Mouse (Mus musculus) embryonic facial prominence, embryonic 15.5 days (tissue): ENCODE measurements at regions not wholly inside any gene's neighbourhood (a gene's known extent, or its start where the extent isn't known, plus 50 kb on each side); places are given as distances from the start of the nearest gene placed in this dataset.

ENCODE experiments used
- ATAC-seq: fragments of 200-750 bp; cut with Nextera tagmentation; 2 replicates; pipeline ENCODE4 v1.8.0; 2017; ENCODE audit warnings: low read depth, moderate TSS enrichment; ENCODE audit not compliant: insufficient number of reproducible peaks, low FRiP score, low TSS enrichment
- H3K27ac ChIP-seq: fragments of 300-500 bp; sonication (generic); replicated peaks from 2 replicates; pipeline ENCODE4 v1.5.1; 2015; ENCODE audit warnings: mild to moderate bottlenecking, inconsistent platforms
- H3K27me3 ChIP-seq: fragments of 300-500 bp; sonication (generic); 2 replicates; pipeline ENCODE4 v1.6.1; 2015; ENCODE audit warnings: inconsistent platforms
- H3K36me3 ChIP-seq: fragments of 300-500 bp; sonication (generic); 2 replicates; pipeline ENCODE4 v1.6.1; 2015; ENCODE audit warnings: mild to moderate bottlenecking, inconsistent platforms
- H3K4me1 ChIP-seq: fragments of 300-500 bp; sonication (generic); 2 replicates; pipeline ENCODE4 v1.6.1; 2015; ENCODE audit warnings: inconsistent platforms
- H3K4me2 ChIP-seq: fragments of 300-500 bp; sonication (generic); replicated peaks from 2 replicates; pipeline ENCODE4 v1.6.1; 2015; ENCODE audit warnings: mild to moderate bottlenecking, inconsistent platforms
- H3K4me3 ChIP-seq: fragments of 300-500 bp; sonication (generic); replicated peaks from 2 replicates; pipeline ENCODE4 v1.5.1; 2015; ENCODE audit warnings: mild to moderate bottlenecking, inconsistent platforms
- H3K9ac ChIP-seq: fragments of 300-500 bp; sonication (generic); 2 replicates; pipeline ENCODE4 v1.6.1; 2015; ENCODE audit warnings: inconsistent platforms
- H3K9me3 ChIP-seq: fragments of 300-500 bp; sonication (generic); replicated peaks from 2 replicates; pipeline ENCODE4 v1.6.1; 2016; ENCODE audit warnings: inconsistent platforms
- WGBS: fragments of 180-500 bp; shearing (Covaris S2); methylation state at CpG from one replicate; pipeline ENCODE4 v1.1.7; 2015; 5-methylcytosine and 5-hydroxymethylcytosine counted together

DNA sequence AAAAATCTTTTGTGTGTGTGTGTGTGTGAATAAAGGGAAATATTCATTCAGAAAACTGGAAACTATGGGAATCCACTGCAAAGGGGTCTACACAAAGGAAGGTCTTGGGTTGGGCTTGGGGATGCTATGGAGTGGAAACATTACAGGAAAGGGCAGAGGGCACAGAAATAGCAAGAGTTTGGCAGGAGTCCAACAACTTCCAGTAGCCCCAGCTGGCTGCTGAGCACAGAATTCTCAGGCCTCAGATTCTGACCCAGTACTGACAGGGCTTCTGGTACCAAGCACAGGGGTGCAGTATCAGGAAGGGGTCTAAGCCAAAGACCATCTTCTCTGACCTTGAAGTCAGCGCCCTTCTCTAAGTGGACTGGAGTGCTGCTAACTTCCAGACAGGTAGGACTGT is 174.4 kb downstream of the Utp6 start:
- Histone ChIP-seq H3K27ac (no peak overlapping the region), H3K4me1 (peaks cover 28% of the 10 kb centered on the region), H3K4me3 (no peak overlapping the region), H3K27me3 (no peaks in the 10 kb centered on the region), H3K36me3 (no peaks in the 10 kb centered on the region), H3K4me2 (no peak overlapping the region), H3K9me3 (no peaks in the 10 kb centered on the region), H3K9ac (no peak overlapping the region)
- 91% methylated on average over 1 of the region's 1 CpGs for WGBS
- ATAC-seq = no peak

DNA sequence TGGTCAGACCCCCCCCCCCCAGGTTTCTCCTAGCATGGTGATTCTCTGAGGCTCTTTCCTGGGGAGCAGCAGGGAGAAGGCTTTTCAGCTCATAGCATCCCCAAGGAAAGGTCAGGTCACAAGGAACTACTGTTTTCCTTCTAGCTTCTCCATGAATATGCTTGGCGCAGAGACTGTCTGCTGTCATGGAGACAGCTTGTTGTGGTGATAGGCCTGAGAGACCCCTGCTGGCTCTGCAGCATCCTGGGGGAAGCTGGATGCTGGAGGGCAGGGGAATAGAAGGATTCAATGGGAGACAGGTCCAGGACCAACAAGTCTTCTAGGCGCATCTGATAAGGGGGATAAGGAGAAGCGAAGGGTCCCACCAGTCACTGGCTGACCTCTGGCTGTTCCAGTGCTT is 178.1 kb downstream of the Utp6 start:
- H3K36me3 ChIP-seq = no peaks in the 10 kb centered on the region
- no peak overlapping the region for H3K4me3 ChIP-seq
- H3K9me3 ChIP-seq = no peaks in the 10 kb centered on the region
- WGBS = 72% methylated on average over 3 of the region's 3 CpGs
- peaks cover 16% of the 10 kb centered on the region for H3K4me1 ChIP-seq
- no peak overlapping the region for H3K9ac ChIP-seq
- no peak overlapping the region for H3K27ac ChIP-seq
- ATAC-seq = no peak
- H3K27me3 ChIP-seq = no peaks in the 10 kb centered on the region
- no peak overlapping the region for H3K4me2 ChIP-seq

DNA sequence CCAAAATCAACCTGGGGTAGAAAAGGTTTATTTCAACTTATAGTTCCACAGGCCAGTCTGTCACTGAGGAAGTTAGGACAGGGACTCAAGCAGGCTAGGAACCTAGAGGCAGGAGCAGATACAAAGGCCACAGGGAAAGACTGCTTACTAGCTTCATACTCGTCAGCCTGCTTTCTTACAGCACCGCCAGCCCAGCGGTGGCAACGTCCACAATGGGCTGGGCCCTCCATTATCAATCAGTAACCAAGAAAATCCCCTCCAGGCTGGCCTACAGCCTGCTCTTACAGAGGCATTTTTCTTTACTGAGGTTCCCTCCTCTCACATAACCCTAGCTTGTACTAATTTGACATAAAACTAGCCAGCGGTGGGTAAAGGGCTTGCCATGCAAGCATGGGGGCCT is 180.2 kb downstream of the Utp6 start:
- no peak overlapping the region for H3K9ac ChIP-seq
- H3K4me3 ChIP-seq = no peak overlapping the region
- peaks cover 15% of the 10 kb centered on the region for H3K4me1 ChIP-seq
- H3K36me3 ChIP-seq = no peaks in the 10 kb centered on the region
- ATAC-seq = no peak
- 66% methylated on average over 5 of the region's 5 CpGs for WGBS
- no peak overlapping the region for H3K4me2 ChIP-seq
- no peak overlapping the region for H3K27ac ChIP-seq
- H3K27me3 ChIP-seq = no peaks in the 10 kb centered on the region
- H3K9me3 ChIP-seq = no peaks in the 10 kb centered on the region

DNA sequence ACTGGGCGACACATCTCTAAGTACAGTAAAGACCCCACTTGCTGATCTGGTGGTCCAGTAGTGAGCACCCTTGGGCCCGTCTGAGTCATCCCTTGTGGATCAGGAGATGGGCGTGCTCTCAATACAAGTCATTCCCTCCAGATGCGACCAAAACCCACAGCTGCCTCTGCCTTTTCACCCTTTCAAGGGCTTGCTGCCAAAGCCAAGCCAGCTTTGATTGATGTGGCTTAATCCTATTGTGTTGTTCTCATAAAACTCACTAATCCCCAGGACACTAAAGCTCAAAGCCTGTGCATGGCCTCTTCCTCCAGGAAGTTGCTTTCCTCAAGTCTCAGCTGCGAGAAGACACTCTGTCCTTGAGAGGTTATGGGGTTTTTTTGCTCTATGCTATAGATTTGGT is 182.4 kb downstream of the Utp6 start:
- no peaks in the 10 kb centered on the region for H3K27me3 ChIP-seq
- no peak overlapping the region for H3K9ac ChIP-seq
- H3K4me1 ChIP-seq = peaks cover 15% of the 10 kb centered on the region
- WGBS = 33% methylated on average over 5 of the region's 5 CpGs
- H3K27ac ChIP-seq = no peak overlapping the region
- H3K4me3 ChIP-seq = no peak overlapping the region
- ATAC-seq = no peak
- H3K4me2 ChIP-seq = no peak overlapping the region
- no peaks in the 10 kb centered on the region for H3K36me3 ChIP-seq
- H3K9me3 ChIP-seq = no peaks in the 10 kb centered on the region

DNA sequence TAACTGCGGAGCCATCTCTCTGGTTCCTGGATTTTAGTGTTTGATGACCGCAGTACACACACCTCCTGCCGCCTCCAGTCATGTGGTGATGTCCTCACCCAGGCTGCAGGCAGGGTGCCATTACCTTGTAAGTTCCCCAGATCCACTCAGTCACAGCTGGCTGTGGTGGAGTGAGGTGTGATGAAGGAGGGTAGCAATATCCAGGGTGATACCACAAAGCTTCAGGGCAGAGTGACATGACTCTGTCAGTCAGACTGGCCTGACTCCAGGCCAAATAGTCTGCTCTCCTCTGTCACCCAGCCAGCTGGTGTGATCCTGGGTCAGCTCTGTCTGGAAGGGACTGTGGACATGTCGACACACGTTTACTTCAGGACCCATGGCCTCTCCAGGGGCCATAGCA is 183.7 kb downstream of the Utp6 start:
- Histone ChIP-seq H3K4me3 (no peak overlapping the region), H3K4me2 (no peak overlapping the region)
- ATAC-seq = no peak

DNA sequence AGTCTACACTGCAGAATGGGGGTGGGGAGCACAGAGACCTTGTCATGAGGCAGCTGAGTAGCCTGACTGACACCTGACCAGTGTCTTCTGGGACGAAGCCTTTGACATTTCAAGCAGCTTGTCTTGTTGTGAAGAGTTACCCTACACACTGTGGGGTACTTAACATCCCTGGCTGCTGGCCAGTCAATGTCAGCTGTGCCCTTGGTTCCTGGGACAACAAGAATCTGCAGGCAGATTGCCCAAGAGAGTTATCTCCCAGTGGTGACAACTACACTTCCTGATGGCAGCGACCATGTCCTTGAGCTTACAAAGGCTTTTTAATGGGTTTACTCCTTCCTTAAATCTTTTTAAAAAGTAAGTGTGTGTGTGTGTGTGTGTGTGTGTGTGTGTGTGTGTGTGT is 184.2 kb downstream of the Utp6 start:
- no peak overlapping the region for H3K9ac ChIP-seq
- no peaks in the 10 kb centered on the region for H3K9me3 ChIP-seq
- no peak for ATAC-seq
- 60% methylated on average over 2 of the region's 2 CpGs for WGBS
- H3K36me3 ChIP-seq = no peaks in the 10 kb centered on the region
- H3K27me3 ChIP-seq = no peaks in the 10 kb centered on the region
- H3K4me2 ChIP-seq = no peak overlapping the region
- no peak overlapping the region for H3K27ac ChIP-seq
- peaks cover 15% of the 10 kb centered on the region for H3K4me1 ChIP-seq
- no peak overlapping the region for H3K4me3 ChIP-seq

More for the DNA sequence above, 183.7 kb downstream of the Utp6 start:
- H3K4me1 ChIP-seq = peaks cover 15% of the 10 kb centered on the region
- no peaks in the 10 kb centered on the region for H3K36me3 ChIP-seq
- no peak overlapping the region for H3K27ac ChIP-seq
- 73% methylated on average over 5 of the region's 5 CpGs for WGBS
- H3K9me3 ChIP-seq = no peaks in the 10 kb centered on the region
- H3K27me3 ChIP-seq = no peaks in the 10 kb centered on the region
- H3K9ac ChIP-seq = no peak overlapping the region

DNA sequence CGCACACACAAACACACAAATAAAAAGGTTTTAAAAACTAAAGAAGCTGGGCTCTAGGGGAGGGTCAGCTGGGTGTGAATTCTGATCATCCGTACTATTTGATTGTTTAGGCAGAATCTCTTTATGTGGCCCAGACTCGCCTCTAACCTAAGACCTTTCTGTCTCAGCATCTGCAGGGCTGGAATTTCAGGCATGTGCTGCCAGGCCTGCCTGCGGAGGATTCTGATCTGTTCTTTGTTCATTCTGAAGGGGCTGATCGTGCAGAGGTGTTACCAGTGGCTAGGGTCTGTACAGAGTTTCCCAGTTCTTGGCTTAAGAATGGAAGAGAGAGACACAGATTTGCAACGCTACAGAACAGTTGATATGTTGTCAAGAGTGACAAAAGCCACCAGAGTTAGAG is 185.6 kb downstream of the Rab11fip4 start:
- Histone ChIP-seq H3K27me3 (no peaks in the 10 kb centered on the region), H3K4me2 (no peak overlapping the region), H3K36me3 (no peaks in the 10 kb centered on the region), H3K9me3 (no peaks in the 10 kb centered on the region), H3K4me3 (no peak overlapping the region), H3K4me1 (peaks cover 15% of the 10 kb centered on the region), H3K9ac (no peak overlapping the region), H3K27ac (no peak overlapping the region)
- 36% methylated on average over 6 of the region's 6 CpGs for WGBS
- ATAC-seq = no peak

DNA sequence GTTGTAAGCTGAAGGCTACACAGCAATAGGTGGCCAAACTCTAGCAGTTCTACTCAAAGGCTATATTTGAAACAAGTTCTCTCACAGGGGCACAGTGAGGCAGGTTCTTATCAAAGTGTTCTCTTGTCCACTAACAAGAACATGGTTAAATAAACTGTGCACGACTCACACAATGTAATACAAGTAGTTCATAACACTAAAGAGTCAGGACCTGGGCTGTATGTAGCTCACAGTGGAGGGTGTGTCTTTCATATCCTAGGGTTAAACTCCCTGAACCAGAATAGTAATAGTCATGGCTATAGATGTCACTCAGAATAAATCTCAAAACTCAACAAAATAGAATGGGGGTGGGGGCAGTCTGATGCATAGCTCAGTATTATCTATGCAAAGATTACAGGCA is 182.7 kb downstream of the Rab11fip4 start:
- H3K4me1 ChIP-seq = peaks cover 2% of the 10 kb centered on the region
- H3K4me2 ChIP-seq = no peak overlapping the region
- no peak overlapping the region for H3K9ac ChIP-seq
- no peaks in the 10 kb centered on the region for H3K27me3 ChIP-seq
- WGBS = 76% methylated on average over 1 of the region's 1 CpGs
- no peak overlapping the region for H3K27ac ChIP-seq
- no peaks in the 10 kb centered on the region for H3K36me3 ChIP-seq
- no peaks in the 10 kb centered on the region for H3K9me3 ChIP-seq
- no peak overlapping the region for H3K4me3 ChIP-seq
- no peak for ATAC-seq

DNA sequence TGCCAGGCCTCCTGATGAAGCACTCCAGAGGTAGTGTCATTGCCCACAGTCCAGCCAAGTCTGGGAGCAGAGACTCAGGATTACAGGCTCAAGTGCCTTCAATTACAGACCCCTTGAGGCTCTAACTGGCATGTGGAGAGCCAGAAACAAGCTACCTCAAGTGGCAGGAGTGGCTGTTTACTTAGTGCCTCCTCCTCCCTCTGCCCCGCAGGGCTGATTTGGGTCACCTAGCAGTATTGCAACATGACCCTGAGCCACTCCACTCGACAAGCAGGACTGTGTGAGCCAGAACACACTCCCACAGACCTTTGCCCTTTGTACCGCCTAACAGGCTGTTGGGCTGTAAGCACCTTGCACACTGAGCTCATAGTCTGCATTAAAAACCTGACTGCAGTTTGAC is 180.4 kb downstream of the Rab11fip4 start:
- ATAC-seq = no peak
- WGBS = 13% methylated on average over 3 of the region's 3 CpGs
- no peaks in the 10 kb centered on the region for H3K36me3 ChIP-seq

DNA sequence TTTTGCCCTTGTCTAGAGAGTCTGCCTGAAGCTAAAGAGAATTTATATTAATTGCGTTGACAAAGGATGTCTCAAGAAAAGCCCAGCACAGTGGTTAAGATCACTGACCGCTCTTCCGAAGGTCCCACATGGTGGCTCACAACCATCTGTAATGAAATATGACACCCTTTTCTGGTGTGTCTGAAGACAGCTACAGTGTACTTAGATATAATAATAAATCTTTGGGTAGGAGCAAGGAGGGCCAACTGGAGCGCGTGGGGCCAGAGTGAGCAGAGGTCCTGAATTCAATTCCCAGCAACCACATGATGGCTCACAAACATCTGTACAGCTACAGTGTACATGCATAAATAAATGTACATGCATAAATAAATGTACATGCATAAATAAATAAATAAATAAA is 176.1 kb downstream of the Rab11fip4 start:
- Histone ChIP-seq H3K36me3 (no peaks in the 10 kb centered on the region), H3K9ac (no peak overlapping the region), H3K27ac (no peak overlapping the region), H3K4me2 (no peak overlapping the region), H3K27me3 (no peaks in the 10 kb centered on the region), H3K4me3 (no peak overlapping the region), H3K9me3 (no peaks in the 10 kb centered on the region), H3K4me1 (no peaks in the 10 kb centered on the region)
- ATAC-seq = no peak
- WGBS = 90% methylated on average over 5 of the region's 5 CpGs

More for the DNA sequence above, 180.4 kb downstream of the Rab11fip4 start:
- Histone ChIP-seq H3K27ac (no peak overlapping the region), H3K4me2 (no peak overlapping the region), H3K4me1 (no peaks in the 10 kb centered on the region), H3K9me3 (no peaks in the 10 kb centered on the region), H3K9ac (no peak overlapping the region), H3K4me3 (no peak overlapping the region), H3K27me3 (no peaks in the 10 kb centered on the region)

DNA sequence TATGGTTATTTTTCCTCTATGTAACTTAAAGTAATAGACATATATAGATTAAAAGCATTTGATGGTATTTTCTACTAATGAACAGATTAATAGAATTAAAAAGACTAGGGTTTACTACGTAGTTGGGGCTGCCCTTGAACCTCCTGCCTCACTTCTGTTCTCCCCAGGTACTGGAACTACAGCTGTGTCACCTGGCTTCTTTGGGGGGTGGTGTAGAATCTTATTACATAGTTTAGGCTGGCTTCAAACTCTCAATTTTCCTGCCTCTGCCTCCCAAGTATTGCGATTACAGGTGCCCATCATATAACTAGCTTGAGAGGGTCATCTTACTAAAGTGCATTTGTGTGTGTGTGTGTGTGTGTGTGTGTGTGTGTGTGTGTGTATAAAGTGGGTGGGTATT is 175.0 kb downstream of the Rab11fip4 start:
- Histone ChIP-seq H3K4me2 (no peak overlapping the region), H3K9ac (no peak overlapping the region), H3K9me3 (no peaks in the 10 kb centered on the region), H3K36me3 (no peaks in the 10 kb centered on the region), H3K4me3 (no peak overlapping the region), H3K27me3 (no peaks in the 10 kb centered on the region), H3K27ac (no peak overlapping the region), H3K4me1 (no peaks in the 10 kb centered on the region)
- 88% methylated on average over 2 of the region's 2 CpGs for WGBS
- no peak for ATAC-seq

DNA sequence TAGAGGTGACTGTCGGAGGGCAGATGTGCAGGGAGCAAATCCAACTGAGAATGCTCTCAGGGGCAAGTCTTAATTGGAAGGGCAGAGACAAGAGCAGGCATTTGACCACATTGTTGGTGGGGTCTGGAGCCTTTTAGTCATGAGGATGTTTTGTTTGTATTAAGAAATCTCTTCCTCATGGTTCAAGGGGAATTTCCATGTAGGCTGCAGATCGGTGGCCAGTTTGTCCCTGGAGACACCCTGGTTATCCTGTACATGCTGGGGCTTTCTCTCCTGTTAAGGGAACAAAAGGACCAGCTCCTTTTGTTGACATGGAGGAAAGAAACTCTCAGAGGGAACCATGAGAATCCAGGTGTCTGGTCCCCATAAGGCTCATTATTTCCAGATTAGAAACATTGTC is 174.4 kb downstream of the Rab11fip4 start:
- Histone ChIP-seq H3K36me3 (no peaks in the 10 kb centered on the region), H3K9ac (no peak overlapping the region), H3K27me3 (no peaks in the 10 kb centered on the region), H3K4me1 (no peaks in the 10 kb centered on the region), H3K4me3 (no peak overlapping the region), H3K9me3 (no peaks in the 10 kb centered on the region), H3K4me2 (no peak overlapping the region), H3K27ac (no peak overlapping the region)
- ATAC-seq = no peak
- 35% methylated on average over 2 of the region's 2 CpGs for WGBS
